Comparison of ENCODE assay signal across 24 mouse cellular contexts in the genomic region with DNA sequence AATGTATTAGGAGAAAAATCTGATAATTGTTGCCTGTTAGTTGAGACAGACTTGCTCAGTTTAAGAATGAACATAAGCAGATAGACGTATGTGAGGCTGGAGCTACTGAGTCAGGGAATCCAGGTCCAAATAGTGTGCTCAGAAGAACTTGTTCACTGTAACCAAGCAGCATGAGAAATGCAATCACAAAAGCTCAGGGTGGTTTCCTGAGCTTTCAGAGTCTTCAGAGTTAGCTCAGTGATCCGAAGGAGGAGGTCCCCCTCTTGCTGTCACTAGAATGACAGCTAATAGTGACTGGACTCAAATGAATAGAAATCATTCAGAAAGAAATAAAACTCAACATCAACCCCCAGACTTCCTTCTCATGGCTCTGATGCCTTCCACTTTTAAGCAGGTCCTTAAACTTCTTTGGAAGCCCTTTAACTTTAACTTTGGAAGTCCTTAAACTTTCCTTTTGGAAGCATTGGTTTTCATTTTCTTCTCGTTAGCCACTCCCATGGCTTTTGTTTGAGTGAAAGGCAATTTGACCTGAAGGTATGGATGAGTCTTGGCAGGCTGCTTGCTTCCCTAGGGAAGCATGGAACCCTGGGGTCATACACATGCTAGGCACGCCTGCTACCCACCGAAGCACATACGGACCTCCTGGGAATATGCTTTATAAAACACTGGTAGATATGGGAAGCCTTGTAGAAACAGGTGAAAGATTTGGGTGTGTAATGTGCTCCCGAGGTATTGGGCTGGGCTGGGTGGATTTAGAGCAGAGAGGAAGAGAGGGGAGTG. TPM values are rescaled to one million over a fixed set of nuclear protein-coding genes. Genes with fewer than 3 reads are reported as not detected.
DNase-seq lines count a peak whose midpoint lies in the region; ATAC-seq lines count a peak whose summit lies in the region.
"Had no signal": no experiment of that assay in that cellular context is flagged by ENCODE, and none has a peak within 500 bp of the region (broad histone marks: within the 10 kb centered on the region; RNA-seq: fewer than 3 reads in every experiment).

No protein-coding gene starts in this region.

- intact Hi-C loops in heart, postnatal 10 days (cut with DNase I): loop anchor here (10.0 kb wide), 1 partner anchor 274 kb away; no protein-coding TSS in a partner anchor

- peak overlapping the region; percentile 14; the same call in 1 of the 2 replicates for H3K4me2 ChIP-seq in embryonic facial prominence, embryonic 13.5 days
- no peak overlapping the region for H3K4me2 ChIP-seq in heart, embryonic 15.5 days
- no peak overlapping the region for H3K4me2 ChIP-seq in midbrain, embryonic 11.5 days
- H3K4me2 ChIP-seq in midbrain, embryonic 14.5 days (ENCODE audit: low read length): no peak overlapping the region
- H3K4me2 ChIP-seq: hindbrain, embryonic 12.5 days; liver, embryonic 11.5 days; neural tube, embryonic 12.5 days had no signal

- WGBS in embryonic facial prominence, embryonic 13.5 days: 66% methylated on average over 7 of the region's 7 CpGs
- WGBS in embryonic facial prominence, embryonic 10.5 days: 66% methylated on average over 7 of the region's 7 CpGs
- WGBS in heart, embryonic 15.5 days: 82% methylated on average over 7 of the region's 7 CpGs
- WGBS in midbrain, embryonic 11.5 days: 76% methylated on average over 7 of the region's 7 CpGs
- WGBS in midbrain, embryonic 14.5 days: 66% methylated on average over 7 of the region's 7 CpGs

- H3K9ac ChIP-seq in embryonic facial prominence, embryonic 13.5 days: no peak overlapping the region
- H3K9ac ChIP-seq in heart, embryonic 15.5 days: no peak overlapping the region
- no peak overlapping the region for H3K9ac ChIP-seq in midbrain, embryonic 11.5 days (ENCODE audit: low read length)
- H3K9ac ChIP-seq in midbrain, embryonic 14.5 days (replicated peaks; ENCODE audit: low read length): no peak overlapping the region
- H3K9ac ChIP-seq: hindbrain, embryonic 12.5 days; neural tube, embryonic 12.5 days had no signal

- H3K4me1 ChIP-seq in embryonic facial prominence, embryonic 13.5 days: peaks cover 15% of the 10 kb centered on the region; the same call in 1 of the 2 replicates
- peaks cover 27% of the 10 kb centered on the region for H3K4me1 ChIP-seq in embryonic facial prominence, embryonic 10.5 days
- peaks cover 7% of the 10 kb centered on the region for H3K4me1 ChIP-seq in heart, embryonic 15.5 days (replicated peaks)
- no peaks in the 10 kb centered on the region for H3K4me1 ChIP-seq in midbrain, embryonic 11.5 days (ENCODE audit: control insufficient read depth, insufficient read depth, low read length)
- no peaks in the 10 kb centered on the region for H3K4me1 ChIP-seq in midbrain, embryonic 14.5 days (ENCODE audit: control insufficient read depth, insufficient read depth, low read length)
- H3K4me1 ChIP-seq: neural tube, embryonic 12.5 days had no signal

- H3K9me3 ChIP-seq in embryonic facial prominence, embryonic 13.5 days: no peaks in the 10 kb centered on the region
- H3K9me3 ChIP-seq in embryonic facial prominence, embryonic 10.5 days: no peaks in the 10 kb centered on the region
- H3K9me3 ChIP-seq in heart, embryonic 15.5 days (replicated peaks): no peaks in the 10 kb centered on the region
- H3K9me3 ChIP-seq in midbrain, embryonic 11.5 days (ENCODE audit: control insufficient read depth, low read length): no peaks in the 10 kb centered on the region
- H3K9me3 ChIP-seq in midbrain, embryonic 14.5 days (ENCODE audit: control insufficient read depth, low read length): no peaks in the 10 kb centered on the region
- H3K9me3 ChIP-seq: G1E; hindbrain, embryonic 12.5 days; midbrain, embryonic 10.5 days; neural tube, embryonic 12.5 days had no signal

- no peak for ATAC-seq in embryonic facial prominence, embryonic 13.5 days (ENCODE audit: insufficient number of reproducible peaks, insufficient read depth, low FRiP score, low TSS enrichment, low read depth)
- ATAC-seq in heart, embryonic 15.5 days (replicated peaks; ENCODE audit: insufficient number of reproducible peaks, insufficient read depth, low FRiP score, low read depth): no peak
- ATAC-seq in midbrain, embryonic 11.5 days (ENCODE audit: low FRiP score): no peak
- ATAC-seq in midbrain, embryonic 14.5 days (ENCODE audit: low FRiP score, low TSS enrichment): no peak

- H3K27ac ChIP-seq in embryonic facial prominence, embryonic 13.5 days: no peak overlapping the region
- H3K27ac ChIP-seq in embryonic facial prominence, embryonic 10.5 days (replicated peaks): no peak overlapping the region
- H3K27ac ChIP-seq in heart, embryonic 15.5 days: 0 out of 2 replicates have a peak overlapping the region, but pooled peaks have one; percentile 31
- H3K27ac ChIP-seq in midbrain, embryonic 11.5 days (ENCODE audit: low read depth, low read length): no peak overlapping the region
- no peak overlapping the region for H3K27ac ChIP-seq in midbrain, embryonic 14.5 days (replicated peaks; ENCODE audit: low read depth, low read length)
- H3K27ac ChIP-seq: hindbrain, embryonic 12.5 days; layer of hippocampus, adult 2 months; macrophage; midbrain, embryonic 10.5 days; neural tube, embryonic 12.5 days had no signal

- no peak overlapping the region for H3K4me3 ChIP-seq in embryonic facial prominence, embryonic 13.5 days
- no peak overlapping the region for H3K4me3 ChIP-seq in embryonic facial prominence, embryonic 10.5 days
- H3K4me3 ChIP-seq in heart, embryonic 15.5 days: no peak overlapping the region
- H3K4me3 ChIP-seq in midbrain, embryonic 11.5 days (ENCODE audit: low read depth, low read length): no peak overlapping the region
- no peak overlapping the region for H3K4me3 ChIP-seq in midbrain, embryonic 14.5 days (replicated peaks; ENCODE audit: low read depth, low read length)
- H3K4me3 ChIP-seq: hindbrain, embryonic 12.5 days; layer of hippocampus, adult 2 months; midbrain, embryonic 10.5 days; neural tube, embryonic 12.5 days had no signal

- no peaks in the 10 kb centered on the region for H3K27me3 ChIP-seq in embryonic facial prominence, embryonic 13.5 days
- H3K27me3 ChIP-seq in embryonic facial prominence, embryonic 10.5 days (replicated peaks; ENCODE audit: low read depth, poor library complexity, severe bottlenecking): no peaks in the 10 kb centered on the region
- H3K27me3 ChIP-seq in heart, embryonic 15.5 days: no peaks in the 10 kb centered on the region
- no peaks in the 10 kb centered on the region for H3K27me3 ChIP-seq in midbrain, embryonic 11.5 days (ENCODE audit: control insufficient read depth, insufficient read depth, low read length)
- H3K27me3 ChIP-seq in midbrain, embryonic 14.5 days (ENCODE audit: control insufficient read depth, insufficient read depth, low read length): no peaks in the 10 kb centered on the region
- H3K27me3 ChIP-seq: hindbrain, embryonic 12.5 days; neural tube, embryonic 12.5 days had no signal

- no peak for DNase-seq in embryonic facial prominence, embryonic 10.5 days (ENCODE audit: low spot score)
- DNase-seq in heart, postnatal 10 days: no peak
- DNase-seq in midbrain, embryonic 11.5 days (ENCODE audit: low spot score, missing footprints): peak; percentile 19
- no peak for DNase-seq in midbrain, embryonic 14.5 days
- no peak for DNase-seq in yolk sac, embryonic 10.5 days (ENCODE audit: low spot score)
- no peak for DNase-seq in layer of hippocampus, adult 11-12 months (ENCODE audit: low spot score)
- DNase-seq: adrenal gland, postnatal 25 days; cerebellum, adult 11 months; cerebellum, postnatal 10 days; gastrocnemius, postnatal 14 days; kidney, adult 18-20 months; kidney, postnatal 10 days; thymus, postnatal 25 days had no signal

- no peaks in the 10 kb centered on the region for H3K36me3 ChIP-seq in embryonic facial prominence, embryonic 13.5 days
- H3K36me3 ChIP-seq in embryonic facial prominence, embryonic 10.5 days (replicated peaks): no peaks in the 10 kb centered on the region
- H3K36me3 ChIP-seq in heart, embryonic 15.5 days: no peaks in the 10 kb centered on the region
- no peaks in the 10 kb centered on the region for H3K36me3 ChIP-seq in midbrain, embryonic 11.5 days (ENCODE audit: control insufficient read depth, insufficient read depth, low read length)
- H3K36me3 ChIP-seq in midbrain, embryonic 14.5 days (ENCODE audit: control insufficient read depth, insufficient read depth, low read length): no peaks in the 10 kb centered on the region
- H3K36me3 ChIP-seq: G1E; hindbrain, embryonic 12.5 days; midbrain, embryonic 10.5 days; neural tube, embryonic 12.5 days had no signal

RNA-seq across cellular contexts. Expression of a gene that starts 4.0 kb away (rescaled TPM):
- 7.6 and 10.2 TPM in 2 replicates for polyA plus RNA-seq in embryonic facial prominence, embryonic 13.5 days (2015; fragmentation: Nextera tagmentation; extraction: Ambion mirVana)
- 0.52 and 0.79 TPM in 2 replicates for polyA plus RNA-seq in embryonic facial prominence, embryonic 10.5 days (2016; fragmentation: Nextera tagmentation; extraction: Ambion mirVana)
- 1.2 and 2.4 TPM in 2 replicates for polyA plus RNA-seq in heart, embryonic 15.5 days (2015; fragmentation: Nextera tagmentation; extraction: Ambion mirVana)
- total RNA-seq in heart, postnatal 10 days (2021): under 1 TPM; 0.64 to 0.81 TPM
- polyA plus RNA-seq in midbrain, embryonic 11.5 days (2014; fragmentation: Nextera tagmentation; extraction: Ambion mirVana): 0.37 and 0.57 TPM in 2 replicates
- polyA plus RNA-seq in midbrain, embryonic 14.5 days (2014; fragmentation: Nextera tagmentation; extraction: Ambion mirVana): 0.18 and 0.28 TPM in 2 replicates
- total RNA-seq: left cerebral cortex, postnatal 25 days; monocyte, adult 5-6 weeks had no signal
- polyA plus RNA-seq: G1E had no signal
